ENCODE assay signal across 8 mouse cellular contexts in the genomic region with DNA sequence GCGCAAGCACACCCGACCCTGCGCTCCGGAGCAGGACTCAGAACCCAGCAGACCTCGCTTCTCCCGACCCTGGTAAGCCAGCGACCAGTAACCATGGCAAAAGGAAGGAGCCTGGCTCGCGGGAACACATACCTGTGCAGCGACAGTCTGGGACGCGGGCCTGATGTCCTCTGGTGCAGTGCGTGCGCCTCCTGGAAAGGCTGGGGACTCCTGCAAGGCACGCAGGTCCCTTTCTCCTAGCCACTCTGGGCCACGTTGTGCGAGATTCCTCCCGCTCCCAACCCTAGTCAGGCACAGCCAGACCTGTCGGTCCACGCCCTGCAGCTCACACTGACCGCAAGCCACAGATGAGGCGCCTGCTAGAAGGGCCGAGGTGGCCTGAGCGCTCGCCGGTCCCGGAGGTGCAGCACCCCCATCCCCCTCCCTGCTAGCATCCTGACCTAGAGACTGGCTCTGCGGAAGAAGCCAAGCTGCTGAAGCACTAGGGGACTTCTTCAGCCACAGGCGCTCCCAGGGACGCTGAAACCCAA. TPM values are rescaled to one million over a fixed set of nuclear protein-coding genes. Genes with fewer than 3 reads are reported as not detected.
DNase-seq lines count a peak whose midpoint lies in the region; ATAC-seq and TF ChIP-seq lines count a peak whose summit lies in the region.

No protein-coding gene starts in this region.

- no peaks in the 10 kb centered on the region for H3K36me3 ChIP-seq in lung, postnatal 0 days (ENCODE audit: insufficient read depth, low read length)
- no peaks in the 10 kb centered on the region for H3K36me3 ChIP-seq in embryonic facial prominence, embryonic 15.5 days
- H3K36me3 ChIP-seq in midbrain, embryonic 15.5 days (replicated peaks), result no peaks in the 10 kb centered on the region

- intact Hi-C loops in gastrocnemius, postnatal 36 days (cut with DNase I), result no loop called here

- TF ChIP-seq CTCF in lung, postnatal 0 days (IDR thresholded peaks at IDR 0.05), result no peak

- no peak overlapping the region for H3K9ac ChIP-seq in lung, postnatal 0 days (replicated peaks; ENCODE audit: low read depth)
- 0 out of 2 replicates have a peak overlapping the region, but pooled peaks have one; percentile 7 for H3K9ac ChIP-seq in embryonic facial prominence, embryonic 15.5 days
- H3K9ac ChIP-seq in midbrain, embryonic 15.5 days, result peak overlapping the region; percentile 54

- ATAC-seq in lung, postnatal 0 days, result no peak
- ATAC-seq in embryonic facial prominence, embryonic 15.5 days (ENCODE audit: insufficient number of reproducible peaks, low FRiP score, low TSS enrichment, low read depth), result no peak
- ATAC-seq in midbrain, embryonic 15.5 days (replicated peaks), result peak; percentile 68

- peak overlapping the region; percentile 12; the same call in 1 of the 2 replicates for H3K4me3 ChIP-seq in lung, postnatal 0 days (ENCODE audit: low read depth, low read length)
- peak overlapping the region; percentile 31 for H3K4me3 ChIP-seq in embryonic facial prominence, embryonic 15.5 days (replicated peaks)
- peak overlapping the region; percentile 45 for H3K4me3 ChIP-seq in midbrain, embryonic 15.5 days

- no peaks in the 10 kb centered on the region for H3K9me3 ChIP-seq in lung, postnatal 0 days (ENCODE audit: low read length)
- H3K9me3 ChIP-seq in embryonic facial prominence, embryonic 15.5 days (replicated peaks), result no peaks in the 10 kb centered on the region
- H3K9me3 ChIP-seq in midbrain, embryonic 15.5 days, result no peaks in the 10 kb centered on the region

- H3K27ac ChIP-seq in lung, postnatal 0 days (ENCODE audit: low read length), result no peak overlapping the region
- no peak overlapping the region for H3K27ac ChIP-seq in embryonic facial prominence, embryonic 15.5 days (replicated peaks)
- 0 out of 2 replicates have a peak overlapping the region, but pooled peaks have one; percentile 25 for H3K27ac ChIP-seq in midbrain, embryonic 15.5 days

- H3K4me1 ChIP-seq in lung, postnatal 0 days (ENCODE audit: insufficient read depth, low read depth, low read length), result no peaks in the 10 kb centered on the region
- H3K4me1 ChIP-seq in embryonic facial prominence, embryonic 15.5 days, result peaks cover 18% of the 10 kb centered on the region
- H3K4me1 ChIP-seq in midbrain, embryonic 15.5 days, result peaks cover 32% of the 10 kb centered on the region

- DNase-seq in adrenal gland, adult 2 months, result peak; percentile 20
- no peak for DNase-seq in adrenal gland, adult 8-10 months
- DNase-seq in lung, postnatal 0 days (ENCODE audit: low spot score), result no peak
- DNase-seq in lung, postnatal 10 days, result no peak
- peak; percentile 5 to 23 for DNase-seq in kidney, postnatal 36 days
- no peak for DNase-seq in gastrocnemius, postnatal 36 days

- H3K27me3 ChIP-seq in lung, postnatal 0 days (replicated peaks; ENCODE audit: insufficient read depth, low read length), result peaks cover 24% of the 10 kb centered on the region
- peaks cover 51% of the 10 kb centered on the region for H3K27me3 ChIP-seq in embryonic facial prominence, embryonic 15.5 days
- peaks cover 14% of the 10 kb centered on the region; the same call in 1 of the 2 replicates for H3K27me3 ChIP-seq in midbrain, embryonic 15.5 days (replicated peaks)

- whole genome bisulfite sequencing in lung, postnatal 0 days, result under 1% methylated on average over 30 of the region's 30 CpGs
- WGBS in embryonic facial prominence, embryonic 15.5 days, result under 1% methylated on average over 30 of the region's 30 CpGs
- WGBS in midbrain, embryonic 15.5 days, result 1% methylated on average over 30 of the region's 30 CpGs

- TF ChIP-seq EP300 in lung, postnatal 0 days (IDR thresholded peaks at IDR 0.05), result no peak

- H3K4me2 ChIP-seq in lung, postnatal 0 days (replicated peaks; ENCODE audit: low read depth, low read length), result peak overlapping the region; percentile 33
- peak overlapping the region; percentile 56 for H3K4me2 ChIP-seq in embryonic facial prominence, embryonic 15.5 days (replicated peaks)
- H3K4me2 ChIP-seq in midbrain, embryonic 15.5 days, result peak overlapping the region; percentile 82

RNA-seq across cellular contexts. Expression of a gene that starts 8.8 kb away (rescaled TPM):
- total RNA-seq in adrenal gland, adult 2 months (2021), result 1 to 10 TPM in 1 of 2 experiments, under 1 TPM in 1; 0.52 to 1.2 TPM
- 1.4 and 2.1 TPM in 2 replicates for polyA plus RNA-seq in adrenal gland, adult 2 months (2012; rRNA removed)
- total RNA-seq in adrenal gland, adult 8-10 months (2022), result 1 to 10 TPM; 1.3 to 4.4 (median 2.1) TPM
- polyA plus RNA-seq in lung, postnatal 0 days (2015; fragmentation: Nextera tagmentation; extraction: Ambion mirVana), result 0.15 and 0.21 TPM in 2 replicates
- polyA plus RNA-seq in embryonic facial prominence, embryonic 15.5 days (2015; fragmentation: Nextera tagmentation; extraction: Ambion mirVana), result 0.65 and 0.98 TPM in 2 replicates
- polyA plus RNA-seq in midbrain, embryonic 15.5 days (2015; fragmentation: Nextera tagmentation; extraction: Ambion mirVana), result 6.1 and 6.7 TPM in 2 replicates
- total RNA-seq in gastrocnemius, postnatal 36 days (2021), result under 1 TPM; 0.10 to 0.15 TPM

Comparison
In these comparisons a context has a peak if more than half of its experiments do, and no peak if none do; other contexts are left out.
1. DNase-seq: peak in adrenal gland, adult 2 months (single experiment) and kidney, postnatal 36 days (2 of 2); none in adrenal gland, adult 8-10 months (single experiment), lung, postnatal 0 days (single experiment), lung, postnatal 10 days (single experiment) and gastrocnemius, postnatal 36 days (0 of 2).
2. Peak in every context shown above with its lines, with median percentiles within 50 percentile points of each other: H3K4me2 ChIP-seq and H3K4me3 ChIP-seq.